Mouse (Mus musculus) lung, embryonic 16.5 days (tissue): ENCODE measurements at regions not wholly inside any gene's neighbourhood (a gene's known extent, or its start where the extent isn't known, plus 50 kb on each side); places are given as distances from the start of the nearest gene placed in this dataset.

Source experiments
- ATAC-seq: fragments of 200-750 bp; cut with Nextera tagmentation; 2 replicates; pipeline ENCODE4 v1.8.0; 2017; ENCODE audit warnings: low read depth, mild to moderate bottlenecking, moderate library complexity
- H3K27ac ChIP-seq: fragments of 300-500 bp; sonication (generic); 2 replicates; pipeline ENCODE4 v1.5.1; 2014; ENCODE audit warnings: mild to moderate bottlenecking, control low read depth, low read length
- H3K27me3 ChIP-seq: fragments of 300-500 bp; sonication (generic); 2 replicates; pipeline ENCODE4 v1.6.1; 2014; ENCODE audit warnings: low read depth, low read length, mixed read lengths; ENCODE audit not compliant: control insufficient read depth, insufficient read depth
- H3K36me3 ChIP-seq: fragments of 300-500 bp; sonication (generic); 2 replicates; pipeline ENCODE4 v1.6.1; 2014; ENCODE audit warnings: low read length; ENCODE audit not compliant: control insufficient read depth, insufficient read depth
- H3K4me1 ChIP-seq: fragments of 300-500 bp; sonication (generic); replicated peaks from 2 replicates; pipeline ENCODE4 v1.6.1; 2014; ENCODE audit warnings: low read length, mixed read lengths; ENCODE audit not compliant: control insufficient read depth, insufficient read depth
- H3K4me2 ChIP-seq: fragments of 300-500 bp; sonication (generic); 2 replicates; pipeline ENCODE4 v1.6.1; 2014; ENCODE audit warnings: low read depth, low read length, control low read depth
- H3K4me3 ChIP-seq: fragments of 300-500 bp; sonication (generic); 2 replicates; pipeline ENCODE4 v1.5.1; 2014; ENCODE audit warnings: mild to moderate bottlenecking, low read length, control low read depth
- H3K9ac ChIP-seq: fragments of 300-500 bp; sonication (generic); 2 replicates; pipeline ENCODE4 v1.6.1; 2014; ENCODE audit warnings: low read length, control low read depth
- H3K9me3 ChIP-seq: fragments of 300-500 bp; sonication (generic); 2 replicates; pipeline ENCODE4 v1.6.1; 2016; ENCODE audit warnings: low read length; ENCODE audit not compliant: control insufficient read depth
- WGBS: fragments of 180-500 bp; shearing (Covaris S2); extraction: QIAGEN DNeasy Blood & Tissue Kit; methylation state at CpG from one replicate; pipeline ENCODE4 v1.1.7; 2014; 5-methylcytosine and 5-hydroxymethylcytosine counted together

DNA sequence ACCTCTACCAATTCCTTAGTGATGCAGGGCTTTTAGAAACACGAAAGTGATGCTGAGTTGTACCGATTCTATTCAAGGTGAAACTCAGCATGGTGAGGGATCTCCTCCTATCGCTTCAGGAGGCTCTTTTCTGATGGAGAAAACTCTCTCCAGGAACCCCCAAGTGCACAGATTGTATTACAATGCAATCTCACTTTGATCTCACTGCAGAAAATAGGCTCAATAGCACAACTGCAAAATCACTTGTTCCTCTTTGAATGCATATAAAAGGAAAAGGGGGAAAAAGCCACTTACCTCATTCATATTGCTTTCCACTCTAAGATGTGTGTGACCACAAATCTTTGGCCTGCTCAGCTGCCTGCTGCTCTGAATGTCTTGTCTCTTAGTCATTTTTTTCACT lies 378.5 kb downstream of the Fam84b start:
- Histone ChIP-seq H3K9ac (no peak overlapping the region), H3K36me3 (no peaks in the 10 kb centered on the region), H3K4me2 (no peak overlapping the region), H3K9me3 (no peaks in the 10 kb centered on the region), H3K27me3 (no peaks in the 10 kb centered on the region), H3K4me3 (no peak overlapping the region), H3K4me1 (no peaks in the 10 kb centered on the region), H3K27ac (no peak overlapping the region)
- WGBS, result 73% methylated on average over 3 of the region's 3 CpGs
- no peak for ATAC-seq

GRCm38 (mm10) chr15:60431916-60432315 lies 415.5 kb upstream of the 4933412E24Rik start:
- no peak overlapping the region for H3K9ac ChIP-seq
- H3K36me3 ChIP-seq, result no peaks in the 10 kb centered on the region
- no peak for ATAC-seq
- H3K9me3 ChIP-seq, result no peaks in the 10 kb centered on the region
- H3K27me3 ChIP-seq, result no peaks in the 10 kb centered on the region
- no peak overlapping the region for H3K4me3 ChIP-seq
- H3K4me2 ChIP-seq, result no peak overlapping the region
- 59% methylated on average over 1 of the region's 1 CpGs for WGBS
- no peak overlapping the region for H3K27ac ChIP-seq
- H3K4me1 ChIP-seq, result no peaks in the 10 kb centered on the region

GRCm38 (mm10) chr15:60419081-60419480 lies 402.7 kb upstream of the 4933412E24Rik start:
- no peaks in the 10 kb centered on the region for H3K4me1 ChIP-seq
- no peak overlapping the region for H3K9ac ChIP-seq
- no peaks in the 10 kb centered on the region for H3K9me3 ChIP-seq
- no peak overlapping the region for H3K27ac ChIP-seq
- no peaks in the 10 kb centered on the region for H3K36me3 ChIP-seq
- H3K4me2 ChIP-seq, result no peak overlapping the region
- no peaks in the 10 kb centered on the region for H3K27me3 ChIP-seq
- 38% methylated on average over 1 of the region's 1 CpGs for WGBS
- H3K4me3 ChIP-seq, result no peak overlapping the region
- no peak for ATAC-seq

GRCm38 (mm10) chr15:60392267-60392666 lies 375.9 kb upstream of the 4933412E24Rik start:
- Histone ChIP-seq H3K36me3 (no peaks in the 10 kb centered on the region), H3K4me1 (no peaks in the 10 kb centered on the region), H3K9me3 (no peaks in the 10 kb centered on the region), H3K27me3 (no peaks in the 10 kb centered on the region), H3K4me3 (no peak overlapping the region), H3K9ac (no peak overlapping the region), H3K27ac (no peak overlapping the region), H3K4me2 (no peak overlapping the region)
- WGBS, result 75% methylated on average over 7 of the region's 7 CpGs
- no peak for ATAC-seq

GRCm38 (mm10) chr15:60390336-60390735 lies 373.9 kb upstream of the 4933412E24Rik start:
- Histone ChIP-seq H3K36me3 (no peaks in the 10 kb centered on the region), H3K4me1 (no peaks in the 10 kb centered on the region), H3K4me3 (no peak overlapping the region), H3K9ac (no peak overlapping the region), H3K9me3 (no peaks in the 10 kb centered on the region), H3K27ac (no peak overlapping the region), H3K4me2 (no peak overlapping the region), H3K27me3 (no peaks in the 10 kb centered on the region)
- 74% methylated on average over 1 of the region's 1 CpGs for WGBS
- no peak for ATAC-seq

DNA sequence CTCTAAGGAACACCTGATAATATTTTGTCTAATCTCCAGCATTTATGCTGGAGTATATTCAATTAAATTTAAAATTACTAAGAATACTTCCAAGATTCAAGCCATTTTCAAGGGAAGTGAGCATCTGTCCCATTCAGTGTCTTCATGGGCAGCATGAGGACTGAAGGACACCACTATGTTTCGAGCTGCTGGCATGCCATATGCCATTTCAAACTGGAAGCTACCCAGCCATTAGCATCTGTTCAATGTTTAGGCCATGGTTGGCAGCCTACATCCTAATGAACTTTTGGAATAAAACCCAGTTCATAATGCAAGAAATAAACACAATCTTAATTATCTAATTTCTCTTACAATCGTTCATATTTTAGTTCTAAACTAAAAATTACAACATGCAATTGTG lies 371.5 kb upstream of the 4933412E24Rik start:
- no peak overlapping the region for H3K4me2 ChIP-seq
- H3K9ac ChIP-seq, result no peak overlapping the region
- H3K4me3 ChIP-seq, result no peak overlapping the region
- WGBS, result 91% methylated on average over 2 of the region's 2 CpGs
- H3K9me3 ChIP-seq, result no peaks in the 10 kb centered on the region
- no peaks in the 10 kb centered on the region for H3K4me1 ChIP-seq
- no peaks in the 10 kb centered on the region for H3K36me3 ChIP-seq
- H3K27ac ChIP-seq, result no peak overlapping the region
- no peaks in the 10 kb centered on the region for H3K27me3 ChIP-seq
- no peak for ATAC-seq
